Mouse (Mus musculus) neural tube, embryonic 14.5 days (tissue): ENCODE results near the gene Acox3. TPM values are rescaled to one million over a fixed set of nuclear protein-coding genes. Genes with fewer than 3 reads are reported as not detected.

Source experiments
- ATAC-seq: fragments of 200-750 bp; cut with Nextera tagmentation; 2 replicates; pipeline ENCODE4 v1.8.0; 2017; ENCODE audit warnings: low read depth, mild to moderate bottlenecking, moderate TSS enrichment, moderate library complexity
- H3K27ac ChIP-seq: fragments of 300-500 bp; sonication (generic); 2 replicates; pipeline ENCODE4 v1.5.1; 2014; ENCODE audit warnings: low read depth, mild to moderate bottlenecking, control low read depth, low read length, moderate library complexity, mixed read lengths
- H3K27me3 ChIP-seq: fragments of 300-500 bp; sonication (generic); 2 replicates; pipeline ENCODE4 v1.6.1; 2014; ENCODE audit warnings: low read length; ENCODE audit not compliant: control insufficient read depth, insufficient read depth
- H3K36me3 ChIP-seq: fragments of 300-500 bp; sonication (generic); 2 replicates; pipeline ENCODE4 v1.6.1; 2014; ENCODE audit warnings: low read length, mixed read lengths; ENCODE audit not compliant: control insufficient read depth, insufficient read depth
- H3K4me1 ChIP-seq: fragments of 300-500 bp; sonication (generic); 2 replicates; pipeline ENCODE4 v1.6.1; 2014; ENCODE audit warnings: low read length; ENCODE audit not compliant: control insufficient read depth, insufficient read depth
- H3K4me2 ChIP-seq: fragments of 300-500 bp; sonication (generic); 2 replicates; pipeline ENCODE4 v1.6.1; 2014; ENCODE audit warnings: mild to moderate bottlenecking, low read depth, low read length, control low read depth
- H3K4me3 ChIP-seq: fragments of 300-500 bp; sonication (generic); 2 replicates; pipeline ENCODE4 v1.5.1; 2014; ENCODE audit warnings: low read depth, low read length, control low read depth, mixed read lengths
- H3K9ac ChIP-seq: fragments of 300-500 bp; sonication (generic); replicated peaks from 2 replicates; pipeline ENCODE4 v1.6.1; 2014; ENCODE audit warnings: low read depth, mild to moderate bottlenecking, control low read depth, low read length, mixed read lengths
- H3K9me3 ChIP-seq: fragments of 300-500 bp; sonication (generic); 2 replicates; pipeline ENCODE4 v1.6.1; 2016; ENCODE audit warnings: low read length; ENCODE audit not compliant: control insufficient read depth
- WGBS: fragments of 180-500 bp; shearing (Covaris S2); extraction: QIAGEN DNeasy Blood & Tissue Kit; methylation state at CpG from one replicate; pipeline ENCODE4 v1.1.7; 2014; 5-methylcytosine and 5-hydroxymethylcytosine counted together
- polyA plus RNA-seq: library from polyadenylated mRNA; unstranded; fragments of >200 nt; fragmentation: Nextera tagmentation; extraction: Ambion mirVana; gene quantifications from 2 replicates; pipeline ENCODE4 v1.2.1, GENCODE M21; 2014

Gene Acox3
- polyA plus RNA-seq, 1 experiment from 2014 or later, result 16.1 TPM

GRCm38 (mm10) chr5:35645938-35646493, 63.2 kb downstream of the Acox3 start:
- Histone ChIP-seq H3K4me1 (no peaks in the 10 kb centered on the region), H3K27me3 (no peaks in the 10 kb centered on the region), H3K9me3 (no peaks in the 10 kb centered on the region), H3K4me2 (no peak overlapping the region), H3K27ac (no peak overlapping the region), H3K36me3 (no peaks in the 10 kb centered on the region), H3K4me3 (no peak overlapping the region), H3K9ac (no peak overlapping the region)
- WGBS, result 83% methylated on average over 6 of the region's 6 CpGs
- no peak for ATAC-seq

DNA sequence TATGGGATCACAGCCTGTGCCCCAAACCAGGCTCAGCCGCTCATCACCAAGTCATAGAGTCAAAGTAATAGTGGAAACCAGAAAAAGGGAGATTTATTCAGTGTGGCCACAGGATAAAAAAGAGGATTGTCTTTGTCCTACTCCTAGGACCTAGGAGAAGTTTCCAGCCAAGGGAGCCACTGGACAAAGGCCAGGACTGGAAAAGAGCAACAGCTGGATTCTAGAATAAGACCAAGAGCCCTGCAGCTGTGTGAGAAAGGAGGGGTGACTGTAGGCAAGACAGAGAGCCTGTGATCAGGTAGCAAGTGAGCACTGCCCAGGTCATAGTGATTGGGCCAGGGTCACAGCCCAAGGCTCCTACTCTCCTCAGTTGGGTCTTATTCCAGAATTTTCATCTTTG, 64.1 kb downstream of the Acox3 start:
- Histone ChIP-seq H3K4me3 (no peak overlapping the region), H3K4me1 (no peaks in the 10 kb centered on the region), H3K36me3 (no peaks in the 10 kb centered on the region), H3K9ac (no peak overlapping the region), H3K4me2 (no peak overlapping the region), H3K9me3 (no peaks in the 10 kb centered on the region), H3K27ac (no peak overlapping the region), H3K27me3 (no peaks in the 10 kb centered on the region)
- WGBS, result 75% methylated on average over 1 of the region's 1 CpGs
- no peak for ATAC-seq

GRCm38 (mm10) chr5:35647562-35647961, 64.7 kb downstream of the Acox3 start:
- WGBS, result 64% methylated on average over 4 of the region's 4 CpGs
- no peaks in the 10 kb centered on the region for H3K27me3 ChIP-seq
- no peaks in the 10 kb centered on the region for H3K36me3 ChIP-seq
- no peak overlapping the region for H3K27ac ChIP-seq
- no peaks in the 10 kb centered on the region for H3K9me3 ChIP-seq
- H3K4me3 ChIP-seq, result no peak overlapping the region
- ATAC-seq, result no peak
- no peaks in the 10 kb centered on the region for H3K4me1 ChIP-seq
- no peak overlapping the region for H3K9ac ChIP-seq
- no peak overlapping the region for H3K4me2 ChIP-seq

DNA sequence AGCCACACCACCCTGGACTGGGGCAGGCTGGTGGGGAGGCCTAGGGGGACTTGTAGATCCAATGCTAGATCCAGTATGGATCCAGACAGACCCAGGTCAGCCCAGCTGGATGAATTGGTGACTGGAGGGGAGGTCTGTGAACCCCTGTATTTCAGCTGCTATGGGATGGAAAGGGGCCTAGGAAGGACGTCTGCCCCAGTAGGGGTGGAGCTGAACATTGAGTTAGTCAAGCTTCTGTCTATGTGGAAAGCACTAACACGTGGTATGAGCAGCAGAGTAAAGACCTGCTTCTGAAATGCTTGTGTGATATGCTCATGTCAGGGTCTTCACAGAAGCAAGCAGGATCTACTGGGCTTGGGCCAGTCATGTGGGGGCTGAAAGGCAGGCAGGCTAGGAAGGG, 65.4 kb downstream of the Acox3 start:
- no peak for ATAC-seq

GRCm38 (mm10) chr5:35652319-35652718, 69.5 kb downstream of the Acox3 start:
- no peaks in the 10 kb centered on the region for H3K9me3 ChIP-seq
- 84% methylated on average over 3 of the region's 3 CpGs for WGBS
- no peak overlapping the region for H3K4me3 ChIP-seq
- H3K9ac ChIP-seq, result no peak overlapping the region
- ATAC-seq, result no peak
- no peaks in the 10 kb centered on the region for H3K27me3 ChIP-seq
- H3K36me3 ChIP-seq, result no peaks in the 10 kb centered on the region
- no peak overlapping the region for H3K27ac ChIP-seq
- no peak overlapping the region for H3K4me2 ChIP-seq
- H3K4me1 ChIP-seq, result no peaks in the 10 kb centered on the region

More for the DNA sequence above, 65.4 kb downstream of the Acox3 start:
- Histone ChIP-seq H3K36me3 (no peaks in the 10 kb centered on the region), H3K4me1 (no peaks in the 10 kb centered on the region), H3K27me3 (no peaks in the 10 kb centered on the region), H3K9ac (no peak overlapping the region), H3K4me2 (no peak overlapping the region), H3K27ac (no peak overlapping the region), H3K4me3 (no peak overlapping the region), H3K9me3 (no peaks in the 10 kb centered on the region)
- WGBS, result 69% methylated on average over 2 of the region's 2 CpGs

DNA sequence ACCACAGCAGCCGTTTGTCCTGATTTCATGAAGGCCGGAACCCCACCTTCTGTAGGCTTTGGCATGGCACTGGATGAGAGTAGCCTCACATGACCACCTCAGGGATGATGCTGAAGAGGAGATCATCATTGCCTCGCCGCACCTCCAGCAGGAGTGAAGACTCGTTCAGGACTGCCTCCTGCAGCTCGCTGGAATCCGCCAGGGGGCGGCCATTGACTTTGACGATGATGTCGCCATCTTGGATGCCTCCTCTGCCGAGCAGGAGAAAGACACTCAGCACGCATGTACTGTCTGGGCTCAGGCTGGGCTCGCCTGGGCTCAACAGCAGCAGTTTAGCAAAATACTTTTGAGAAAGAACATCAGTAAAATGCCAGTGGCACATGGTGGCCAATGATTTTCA, 70.0 kb downstream of the Acox3 start:
- Histone ChIP-seq H3K4me1 (no peaks in the 10 kb centered on the region), H3K4me3 (no peak overlapping the region), H3K36me3 (no peaks in the 10 kb centered on the region), H3K4me2 (no peak overlapping the region), H3K9me3 (no peaks in the 10 kb centered on the region), H3K27me3 (no peaks in the 10 kb centered on the region), H3K27ac (no peak overlapping the region), H3K9ac (no peak overlapping the region)
- no peak for ATAC-seq
- WGBS, result 90% methylated on average over 13 of the region's 13 CpGs

GRCm38 (mm10) chr5:35653743-35654395, 71.0 kb downstream of the Acox3 start:
- WGBS, result 76% methylated on average over 9 of the region's 9 CpGs

GRCm38 (mm10) chr5:35655753-35656485, 73.1 kb downstream of the Acox3 start:
- H3K27me3 ChIP-seq, result no peaks in the 10 kb centered on the region
- H3K27ac ChIP-seq, result no peak overlapping the region
- no peak overlapping the region for H3K4me2 ChIP-seq
- no peaks in the 10 kb centered on the region for H3K36me3 ChIP-seq
- no peak overlapping the region for H3K4me3 ChIP-seq
- no peak for ATAC-seq
- no peaks in the 10 kb centered on the region for H3K9me3 ChIP-seq
- no peaks in the 10 kb centered on the region for H3K4me1 ChIP-seq
- no peak overlapping the region for H3K9ac ChIP-seq
- WGBS, result 90% methylated on average over 10 of the region's 10 CpGs

More at GRCm38 (mm10) chr5:35653743-35654395, 71.0 kb downstream of the Acox3 start:
- Histone ChIP-seq H3K9ac (no peak overlapping the region), H3K4me3 (no peak overlapping the region), H3K4me2 (no peak overlapping the region), H3K4me1 (no peaks in the 10 kb centered on the region), H3K9me3 (no peaks in the 10 kb centered on the region), H3K27me3 (no peaks in the 10 kb centered on the region), H3K36me3 (no peaks in the 10 kb centered on the region), H3K27ac (no peak overlapping the region)
- ATAC-seq, result no peak

DNA sequence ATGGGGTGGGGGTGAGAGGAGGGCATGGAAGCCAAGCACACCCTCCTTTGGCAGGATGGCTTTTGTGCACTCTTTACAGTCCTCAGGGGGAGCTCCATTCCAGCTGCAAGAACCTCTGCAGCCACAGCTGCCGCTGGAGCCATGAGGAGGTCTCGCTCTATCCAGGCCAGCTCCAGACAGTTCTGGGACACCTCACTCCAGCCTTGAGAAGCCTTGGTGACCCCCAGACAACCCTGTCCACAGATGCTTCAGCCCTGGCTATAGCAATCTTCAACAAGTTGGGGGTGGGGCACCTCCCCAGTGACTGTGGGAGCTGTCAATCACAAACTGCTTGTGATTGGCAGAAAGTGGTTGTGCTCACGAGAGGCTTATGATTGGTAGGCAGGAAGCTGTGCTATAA, 76.7 kb downstream of the Acox3 start:
- no peak overlapping the region for H3K4me2 ChIP-seq
- H3K4me3 ChIP-seq, result no peak overlapping the region
- no peaks in the 10 kb centered on the region for H3K27me3 ChIP-seq
- ATAC-seq, result no peak
- no peak overlapping the region for H3K9ac ChIP-seq
- no peaks in the 10 kb centered on the region for H3K36me3 ChIP-seq
- H3K27ac ChIP-seq, result no peak overlapping the region
- H3K9me3 ChIP-seq, result no peaks in the 10 kb centered on the region
- H3K4me1 ChIP-seq, result no peaks in the 10 kb centered on the region; the same call in 1 of the 2 replicates
- 61% methylated on average over 3 of the region's 3 CpGs for WGBS
